Mouse (Mus musculus) left cerebral cortex, postnatal 36 days (tissue): Measurements from ENCODE around the gene Ntsr2. TPM values are rescaled to one million over a fixed set of nuclear protein-coding genes. Genes with fewer than 3 reads are reported as not detected.

Source experiments
- total RNA-seq, 2 experiments: library from RNA; stranded (reverse); gene quantifications; 2 replicates each; pipeline ENCODE4 v1.2.3; 2021

The Ntsr2 gene
- total RNA-seq, 2 experiments from 2014 or later, result 154 to 164 TPM

Other genes with a start within 250 kb of the Ntsr2 start
- 10 to 100 TPM; 19.6 to 23.0 TPM for gene Lpin1, start 42.4 kb upstream of the Ntsr2 start, total RNA-seq
- gene Greb1, start 147.5 kb downstream of the Ntsr2 start, total RNA-seq, result 1 to 10 TPM; 1.5 to 1.9 TPM
- gene E2f6, start 157.6 kb downstream of the Ntsr2 start, total RNA-seq, result 10 to 100 TPM; 32.4 to 37.5 TPM
- 100 to 1,000 TPM; 122 to 152 TPM for gene Rock2, start 241.5 kb downstream of the Ntsr2 start, total RNA-seq